Mouse (Mus musculus) liver, embryonic 11.5 days (tissue): ENCODE measurements around the gene Cops7a. TPM values are rescaled to one million over a fixed set of nuclear protein-coding genes. Genes with fewer than 3 reads are reported as not detected.
A peak's percentile ranks its signal among the peaks of the same experiment; 100 is the strongest.

Source experiments
- ATAC-seq: fragments of 200-750 bp; cut with Nextera tagmentation; replicated peaks from 2 replicates; pipeline ENCODE4 v1.8.0; 2017; ENCODE audit warnings: moderate number of reproducible peaks, mild to moderate bottlenecking, moderate TSS enrichment, moderate library complexity; ENCODE audit not compliant: low FRiP score
- DNase-seq: peaks from one replicate; pipeline ENCODE4 v3.0.0-alpha.2; 2017; ENCODE audit warnings: low spot score
- H3K27ac ChIP-seq: fragments of 300-500 bp; sonication (generic); 2 replicates; pipeline ENCODE4 v1.5.1; 2014; ENCODE audit warnings: mild to moderate bottlenecking, low read depth, low read length, control low read depth
- H3K27me3 ChIP-seq: fragments of 300-500 bp; sonication (generic); replicated peaks from 2 replicates; pipeline ENCODE4 v1.6.1; 2014; ENCODE audit warnings: low read length, mixed read lengths; ENCODE audit not compliant: control insufficient read depth, insufficient read depth
- H3K36me3 ChIP-seq: fragments of 300-500 bp; sonication (generic); 2 replicates; pipeline ENCODE4 v1.6.1; 2014; ENCODE audit warnings: mild to moderate bottlenecking, low read length, moderate library complexity, mixed read lengths; ENCODE audit not compliant: control insufficient read depth, insufficient read depth
- H3K4me1 ChIP-seq: fragments of 300-500 bp; sonication (generic); replicated peaks from 2 replicates; pipeline ENCODE4 v1.6.1; 2014; ENCODE audit warnings: low read length, mixed read lengths; ENCODE audit not compliant: control insufficient read depth, insufficient read depth
- H3K4me2 ChIP-seq: fragments of 300-500 bp; sonication (generic); 2 replicates; pipeline ENCODE4 v1.6.1; 2014; ENCODE audit warnings: mild to moderate bottlenecking, control low read depth, moderate library complexity
- H3K4me3 ChIP-seq: fragments of 300-500 bp; sonication (generic); 2 replicates; pipeline ENCODE4 v1.5.1; 2014; ENCODE audit warnings: low read depth, low read length, control low read depth
- H3K9ac ChIP-seq: fragments of 300-500 bp; sonication (generic); 2 replicates; pipeline ENCODE4 v1.6.1; 2014; ENCODE audit warnings: low read depth, low read length, control low read depth
- H3K9me3 ChIP-seq: fragments of 300-500 bp; sonication (generic); 2 replicates; pipeline ENCODE4 v1.6.1; 2016; ENCODE audit warnings: low read length, inconsistent platforms, mixed read lengths; ENCODE audit not compliant: control insufficient read depth
- WGBS: fragments of 180-500 bp; shearing (Covaris S2); extraction: QIAGEN DNeasy Blood & Tissue Kit; methylation state at CpG from one replicate; pipeline ENCODE4 v1.1.7; 2014; 5-methylcytosine and 5-hydroxymethylcytosine counted together
- polyA plus RNA-seq: library from polyadenylated mRNA; unstranded; fragments of >200 nt; fragmentation: Nextera tagmentation; extraction: Ambion mirVana; gene quantifications from 2 replicates; pipeline ENCODE4 v1.2.1, GENCODE M21; 2014

Gene Cops7a
- polyA plus RNA-seq, 1 experiment from 2014 or later, result 147 TPM

- Histone ChIP-seq H3K9ac (peak within 1 kb of the TSS; percentile 1; the same call in 1 of the 2 replicates), H3K36me3 (no peaks in the 10 kb centered on the region), H3K4me2 (peak within 1 kb of the TSS; percentile 44), H3K4me1 (peaks cover 27% of the 10 kb centered on the region), H3K9me3 (no peaks in the 10 kb centered on the region), H3K4me3 (no peak within 1 kb of the TSS), H3K27me3 (peaks cover 37% of the 10 kb centered on the region), H3K27ac (peak within 1 kb of the TSS; percentile 74)
- 11% methylated on average over 13 of the region's 13 CpGs for WGBS
- ATAC-seq, result peak; percentile 67
- DNase-seq, result peak; percentile 80
Observed at GRCm38 (mm10) chr6:124919695-124920317, 45.5 kb downstream of the Cops7a start, which contains the start of gene Ptms. Ptms (minus strand) TSS chr6:124920103.

GRCm38 (mm10) chr6:124918890-124919627 lies 46.3 kb downstream of the Cops7a start:
- 23% methylated on average over 14 of the region's 14 CpGs for WGBS
- peaks cover under 1% of the 10 kb centered on the region; the same call in 1 of the 2 replicates for H3K36me3 ChIP-seq
- no peak for ATAC-seq
- no peak overlapping the region for H3K4me3 ChIP-seq
- H3K27me3 ChIP-seq, result peaks cover 43% of the 10 kb centered on the region
- DNase-seq, result no peak
- peak overlapping the region; percentile 95 for H3K4me2 ChIP-seq
- peaks cover 27% of the 10 kb centered on the region for H3K4me1 ChIP-seq
- peak overlapping the region; percentile 96 for H3K27ac ChIP-seq
- no peaks in the 10 kb centered on the region for H3K9me3 ChIP-seq
- H3K9ac ChIP-seq, result no peak overlapping the region; the same call in 1 of the 2 replicates

GRCm38 (mm10) chr6:124918331-124918690 lies 47.0 kb downstream of the Cops7a start:
- peaks cover 2% of the 10 kb centered on the region; the same call in 1 of the 2 replicates for H3K36me3 ChIP-seq
- H3K27me3 ChIP-seq, result peaks cover 43% of the 10 kb centered on the region
- H3K9ac ChIP-seq, result peak overlapping the region; percentile 86; the same call in 1 of the 2 replicates
- peak overlapping the region; percentile 95 for H3K4me2 ChIP-seq
- H3K9me3 ChIP-seq, result no peaks in the 10 kb centered on the region
- peak overlapping the region; percentile 88 for H3K4me3 ChIP-seq
- H3K4me1 ChIP-seq, result peaks cover 30% of the 10 kb centered on the region
- DNase-seq (no peak), ATAC-seq (no peak; the same call in 1 of the 2 replicates)
- peak overlapping the region; percentile 96 for H3K27ac ChIP-seq
- WGBS, result 13% methylated on average over 7 of the region's 7 CpGs

GRCm38 (mm10) chr6:124917518-124918330 lies 47.6 kb downstream of the Cops7a start:
- H3K9ac ChIP-seq, result peak overlapping the region; percentile 86
- ATAC-seq (peak; percentile 44), DNase-seq (peak; percentile 83)
- peak overlapping the region; percentile 88 for H3K4me3 ChIP-seq
- 1% methylated on average over 68 of the region's 89 CpGs for WGBS
- H3K4me2 ChIP-seq, result peak overlapping the region; percentile 95
- peaks cover 30% of the 10 kb centered on the region for H3K4me1 ChIP-seq
- H3K27ac ChIP-seq, result peak overlapping the region; percentile 96
- H3K9me3 ChIP-seq, result no peaks in the 10 kb centered on the region
- peaks cover 43% of the 10 kb centered on the region for H3K27me3 ChIP-seq
- peaks cover 2% of the 10 kb centered on the region; the same call in 1 of the 2 replicates for H3K36me3 ChIP-seq

- Histone ChIP-seq H3K9me3 (no peaks in the 10 kb centered on the region), H3K27ac (peak overlapping the region; percentile 96), H3K4me1 (peaks cover 30% of the 10 kb centered on the region), H3K4me2 (peak overlapping the region; percentile 95), H3K4me3 (peak overlapping the region; percentile 88), H3K9ac (peak overlapping the region; percentile 86), H3K36me3 (peaks cover 2% of the 10 kb centered on the region; the same call in 1 of the 2 replicates), H3K27me3 (peaks cover 45% of the 10 kb centered on the region)
- WGBS, result 2% methylated on average over 54 of the region's 67 CpGs
- peak; percentile 81 for ATAC-seq
- DNase-seq, result peak; percentile 88
Observed at GRCm38 (mm10) chr6:124916695-124917517, 48.4 kb downstream of the Cops7a start.

- H3K27me3 ChIP-seq, result peaks cover 50% of the 10 kb centered on the region
- peak; percentile 43 for DNase-seq
Observed at GRCm38 (mm10) chr6:124915942-124916694, 49.2 kb downstream of the Cops7a start.

GRCm38 (mm10) chr6:124915160-124915941 lies 50.0 kb downstream of the Cops7a start:
- Histone ChIP-seq H3K4me1 (peaks cover 21% of the 10 kb centered on the region), H3K27ac (no peak overlapping the region), H3K27me3 (peaks cover 58% of the 10 kb centered on the region), H3K36me3 (peaks cover 2% of the 10 kb centered on the region; the same call in 1 of the 2 replicates), H3K9me3 (no peaks in the 10 kb centered on the region), H3K4me3 (peak overlapping the region; percentile 88), H3K4me2 (peak overlapping the region; percentile 95), H3K9ac (peak overlapping the region; percentile 27; the same call in 1 of the 2 replicates)
- 22% methylated on average over 22 of the region's 22 CpGs for WGBS
- ATAC-seq (no peak), DNase-seq (no peak)

More at GRCm38 (mm10) chr6:124915942-124916694, 49.2 kb downstream of the Cops7a start:
- peaks cover 26% of the 10 kb centered on the region for H3K4me1 ChIP-seq
- H3K4me3 ChIP-seq, result peak overlapping the region; percentile 88
- H3K27ac ChIP-seq, result no peak overlapping the region
- peaks cover 2% of the 10 kb centered on the region; the same call in 1 of the 2 replicates for H3K36me3 ChIP-seq
- H3K4me2 ChIP-seq, result peak overlapping the region; percentile 95
- no peak for ATAC-seq
- H3K9me3 ChIP-seq, result no peaks in the 10 kb centered on the region
- H3K9ac ChIP-seq, result peak overlapping the region; percentile 86
- WGBS, result 14% methylated on average over 12 of the region's 12 CpGs
